Mouse (Mus musculus) megakaryocyte-erythroid progenitor cell, adult 5-6 weeks (primary cell): ENCODE data around the gene Rcan1. TPM values are rescaled to one million over a fixed set of nuclear protein-coding genes. Genes with fewer than 3 reads are reported as not detected.

Source experiments
- ATAC-seq: replicated peaks from 2 replicates; pipeline ENCODE4 v1.8.0; 2016; ENCODE audit warnings: mild to moderate bottlenecking, inconsistent platforms; ENCODE audit not compliant: severe bottlenecking, poor library complexity, low FRiP score, low TSS enrichment
- total RNA-seq, 2 experiments: library from RNA; stranded (forward) in 1 of 2; stranded (reverse) in 1 of 2; fragments of 200-1000, 215-1000 nt in 1 of 2; fragments of >200 nt in 1 of 2; fragmentation: Nextera tagmentation in 1 of 2; gene quantifications; 2 replicates each; pipeline ENCODE4 v1.2.3; 2014 to 2017

Gene Rcan1
- total RNA-seq, 2 experiments from 2014 or later: 7.9 to 12.7 TPM

DNA sequence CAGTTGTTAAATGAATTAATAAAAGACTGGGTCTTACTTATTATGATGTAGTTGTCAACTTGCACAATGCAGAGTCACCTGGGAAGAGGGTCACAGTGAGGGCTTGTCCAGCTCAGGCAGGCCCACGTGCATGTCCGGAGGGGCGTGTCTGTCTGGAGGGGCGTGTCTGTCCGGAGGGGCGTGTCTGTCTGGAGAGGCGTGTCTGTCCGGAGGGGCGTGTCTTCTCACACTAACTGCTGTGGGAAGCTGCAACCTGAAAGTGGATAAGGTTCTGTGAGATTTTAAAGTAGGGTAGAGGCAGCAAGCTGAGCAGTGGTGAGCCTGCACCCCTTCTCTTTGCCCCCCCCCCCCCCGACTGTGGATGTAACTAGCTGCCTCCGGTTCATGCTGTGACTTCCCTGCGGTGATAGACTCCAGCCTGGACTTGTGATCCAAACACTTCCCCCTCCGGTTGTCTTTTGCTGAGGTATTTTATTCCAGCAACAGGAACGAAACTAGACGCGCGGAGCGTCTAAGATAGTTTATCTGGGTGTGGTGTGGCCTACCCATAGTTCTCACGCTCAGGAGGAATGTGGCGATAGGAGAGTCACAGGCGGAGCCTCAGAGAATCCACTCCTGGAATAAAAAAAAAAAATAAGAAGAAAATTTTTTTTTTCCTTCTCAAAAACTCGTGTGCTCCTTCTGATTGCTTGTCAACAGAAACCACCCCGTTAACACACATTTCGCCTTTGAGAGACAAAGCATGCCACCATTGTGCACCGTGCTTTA, 4.6 kb upstream of the Rcan1 start:
- ATAC-seq: peak; percentile 74

- no peak for ATAC-seq
Measured at GRCm38 (mm10) chr16:92472898-92473297, 2.2 kb upstream of the Rcan1 start.

DNA sequence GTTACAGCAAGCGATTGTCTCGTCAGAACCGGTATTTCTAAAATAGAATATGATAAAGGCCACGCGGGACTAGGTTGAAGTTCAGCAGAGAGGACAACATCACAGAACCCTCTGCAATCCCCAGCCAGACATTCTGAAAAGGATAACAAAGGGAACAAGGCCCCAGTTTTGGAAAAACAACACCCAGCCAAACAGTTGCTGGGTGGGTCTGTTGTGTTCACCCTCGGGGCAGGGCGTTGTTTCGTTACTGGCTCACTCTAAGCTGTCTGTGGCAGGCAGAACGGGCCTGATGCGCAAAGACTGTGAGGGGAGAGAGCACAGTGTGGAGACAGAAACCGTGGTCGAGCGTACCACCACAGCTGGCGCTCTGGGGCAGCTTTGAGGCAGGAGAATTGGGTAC, 2.2 kb downstream of the Rcan1 start:
- no peak for ATAC-seq

GRCm38 (mm10) chr16:92467041-92467440, 3.6 kb downstream of the Rcan1 start:
- no peak for ATAC-seq

DNA sequence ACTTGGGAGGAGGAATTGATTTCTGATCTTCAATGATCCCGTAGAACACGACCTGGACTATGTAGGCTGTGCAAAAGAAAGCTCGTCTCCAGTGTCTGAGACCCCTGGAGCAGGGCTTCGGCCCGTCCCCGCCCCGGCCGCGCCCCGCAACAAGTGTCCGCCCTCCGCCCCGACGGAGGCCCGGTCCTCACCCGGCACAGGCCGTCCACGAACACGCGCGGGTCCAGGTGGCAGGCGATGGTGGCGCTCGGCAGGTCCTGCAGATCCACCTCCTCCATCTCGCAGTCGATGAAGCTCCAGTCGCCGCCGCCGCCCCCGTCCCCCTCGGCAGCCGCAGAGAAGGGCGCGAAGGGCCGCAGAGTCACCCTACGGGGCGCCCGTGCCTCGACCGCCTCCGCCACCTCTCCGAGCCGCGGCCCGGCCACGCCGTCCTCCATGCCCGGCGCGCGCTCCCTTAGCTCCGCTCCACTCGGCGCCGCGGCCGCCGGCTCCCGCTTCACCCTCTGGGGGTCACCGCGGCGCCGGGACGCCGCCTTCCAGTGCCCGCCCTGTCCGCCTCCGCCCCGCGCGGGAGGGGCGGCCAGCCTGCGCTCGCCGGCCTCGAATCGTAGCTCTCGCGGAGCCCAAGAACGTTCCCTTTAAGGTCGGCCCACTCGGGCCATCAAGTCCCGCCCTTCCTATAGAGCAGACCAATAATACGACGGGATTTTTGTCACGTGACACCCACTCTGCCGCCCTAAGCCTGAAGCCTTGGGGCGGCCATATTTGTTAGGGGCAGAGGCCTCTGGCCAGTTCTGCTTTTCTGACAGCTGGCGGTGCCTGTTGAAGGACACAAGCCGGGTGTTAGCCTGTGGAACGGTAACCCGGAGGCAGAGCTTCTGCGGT, 4.8 kb downstream of the Rcan1 start:
- ATAC-seq: peak; percentile 95

- ATAC-seq: no peak
Measured at GRCm38 (mm10) chr16:92465226-92465625, 5.4 kb downstream of the Rcan1 start.

DNA sequence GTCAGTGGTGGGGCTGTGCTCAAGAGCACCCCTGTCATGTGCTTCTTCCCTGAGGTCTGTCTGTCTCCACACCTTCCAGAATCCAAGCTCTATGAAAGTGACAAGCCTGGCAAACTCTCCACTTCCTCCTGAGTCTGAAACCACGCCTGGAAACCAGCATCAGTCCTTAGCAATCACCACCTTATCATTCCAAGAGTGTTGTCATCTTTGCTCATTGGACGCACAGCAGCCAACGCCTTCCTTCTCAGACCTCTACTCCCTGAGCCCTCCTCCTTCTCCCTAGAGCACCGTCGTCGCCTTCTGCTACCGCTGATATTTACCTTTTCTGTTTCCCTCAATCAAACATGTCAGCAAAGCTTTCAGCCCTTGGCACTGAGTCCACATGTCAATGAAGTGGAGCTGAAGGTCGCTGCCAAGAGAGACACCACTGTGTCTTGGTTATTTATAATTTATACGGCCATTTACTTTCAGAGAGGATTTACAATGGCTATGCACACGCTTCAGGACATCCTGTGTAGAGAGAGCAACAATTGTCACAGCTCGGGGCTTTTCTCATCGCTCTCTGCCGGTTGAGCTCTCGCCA, 6.2 kb downstream of the Rcan1 start:
- ATAC-seq: peak; percentile 75

GRCm38 (mm10) chr16:92461412-92461811, 9.3 kb downstream of the Rcan1 start:
- no peak for ATAC-seq

- peak; percentile 95 for ATAC-seq
Measured at GRCm38 (mm10) chr16:92457594-92457993, 13.1 kb downstream of the Rcan1 start.

DNA sequence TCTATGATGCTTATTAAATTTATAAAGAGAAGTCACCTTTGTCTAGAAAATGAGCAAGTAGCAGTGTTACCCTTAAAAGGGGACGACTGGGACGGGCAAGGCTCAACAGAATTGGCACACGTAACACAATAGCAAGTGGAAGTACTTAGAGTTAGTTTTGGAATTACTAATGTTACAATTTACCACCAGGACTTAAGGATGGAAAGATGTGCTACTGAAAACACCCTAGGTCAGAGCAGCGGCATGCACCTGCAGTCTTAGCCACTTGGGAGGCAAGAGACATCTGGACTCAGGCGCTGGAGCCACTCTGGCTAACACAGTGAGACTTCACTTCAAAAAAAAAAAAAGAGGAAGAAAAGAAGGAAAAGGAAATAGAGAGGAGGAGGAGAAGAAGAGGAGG, 14.7 kb downstream of the Rcan1 start:
- ATAC-seq: no peak

GRCm38 (mm10) chr16:92455488-92455887, 15.2 kb downstream of the Rcan1 start:
- ATAC-seq: no peak

DNA sequence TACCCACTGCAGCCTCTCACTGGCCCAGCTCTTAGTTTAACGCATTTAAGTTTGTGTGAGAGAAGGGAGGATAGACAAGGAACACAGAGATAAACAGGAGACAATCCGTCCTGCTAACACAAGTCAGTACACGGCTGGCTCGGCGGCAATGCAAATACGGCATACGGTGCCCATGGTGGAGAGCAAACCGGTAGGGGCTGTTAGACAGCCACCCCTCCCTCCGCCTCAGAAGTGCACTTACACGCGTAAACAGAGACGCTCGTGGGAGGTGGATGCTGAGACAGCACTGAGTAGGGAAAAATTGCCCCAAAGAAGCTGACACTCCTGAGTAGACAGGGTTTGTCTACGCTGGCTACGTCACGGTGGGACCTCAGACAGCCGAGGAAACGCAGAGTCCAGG, 16.2 kb downstream of the Rcan1 start:
- ATAC-seq: no peak

DNA sequence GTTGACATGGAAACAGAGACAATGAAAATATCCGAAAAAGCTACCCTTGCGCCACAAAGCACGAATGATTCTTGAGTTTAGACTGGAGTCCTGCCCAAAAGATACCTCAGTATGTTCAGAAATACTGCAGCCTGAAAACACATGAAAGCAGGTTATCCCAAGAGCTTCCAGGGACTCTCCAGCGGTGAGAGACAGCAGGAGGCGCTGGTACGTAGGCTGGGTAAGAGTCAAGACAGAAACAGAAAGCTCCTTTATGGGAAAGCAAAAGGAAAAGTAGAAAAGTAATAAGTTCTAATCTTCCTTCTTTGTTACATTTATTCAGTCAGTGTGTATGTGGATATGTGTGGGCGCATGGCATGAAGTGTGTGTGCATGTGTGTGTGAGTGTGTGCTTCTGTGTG, 16.7 kb downstream of the Rcan1 start:
- ATAC-seq: no peak

GRCm38 (mm10) chr16:92452609-92453008, 18.1 kb downstream of the Rcan1 start:
- peak; percentile 42; the same call in 1 of the 2 replicates for ATAC-seq

DNA sequence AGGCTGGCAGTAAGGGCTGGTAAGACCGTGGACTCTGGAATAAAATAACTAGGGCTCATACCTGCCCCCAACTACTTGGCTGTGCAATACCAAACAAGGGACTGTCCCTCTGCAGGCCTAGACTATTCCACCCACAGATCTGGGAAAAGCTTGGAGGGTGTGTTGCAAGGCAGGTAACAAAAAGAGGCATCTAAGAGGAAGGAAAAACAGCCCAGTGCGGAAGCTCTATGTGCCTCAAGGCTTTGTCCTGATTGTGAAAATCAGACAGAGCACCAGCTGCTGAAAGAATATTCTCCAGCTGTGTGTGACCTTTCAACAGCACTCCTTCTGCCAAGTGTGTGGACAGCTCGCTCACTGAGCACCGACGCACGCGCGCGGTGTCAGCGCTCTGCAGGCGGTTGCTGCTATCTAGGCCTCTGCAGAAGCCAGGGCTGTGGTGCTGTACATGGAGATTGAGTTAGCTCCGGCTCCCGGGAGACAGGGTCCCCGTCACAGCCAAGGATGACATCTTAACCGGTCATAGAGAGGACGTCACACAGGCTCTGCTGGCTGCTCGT, 19.1 kb downstream of the Rcan1 start:
- no peak for ATAC-seq

DNA sequence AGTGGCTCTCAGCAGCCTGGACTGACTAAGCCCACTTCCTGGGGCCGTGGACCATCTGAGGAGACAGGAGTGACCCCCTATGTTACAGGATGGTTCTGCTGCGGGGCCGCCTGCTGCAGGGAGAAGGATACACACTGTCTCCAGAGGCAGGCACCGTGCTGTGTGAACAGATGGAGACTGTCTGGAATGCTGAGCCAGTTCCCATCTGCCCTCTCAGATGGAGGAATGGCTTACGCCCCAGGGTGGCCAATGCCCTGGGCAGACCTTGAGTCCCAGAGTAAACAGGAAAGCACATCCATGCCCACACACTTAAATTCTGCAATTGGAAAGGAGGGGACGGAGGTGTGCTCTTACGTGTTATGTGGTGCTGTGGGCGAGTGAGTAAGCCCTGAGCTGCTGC, 20.3 kb downstream of the Rcan1 start:
- no peak for ATAC-seq

- no peak for ATAC-seq
Measured at GRCm38 (mm10) chr16:92449080-92449479, 21.6 kb downstream of the Rcan1 start.

- no peak for ATAC-seq
Measured at GRCm38 (mm10) chr16:92445377-92445776, 25.3 kb downstream of the Rcan1 start.

- ATAC-seq: peak; percentile 60; the same call in 1 of the 2 replicates
Measured at GRCm38 (mm10) chr16:92443644-92444113, 27.0 kb downstream of the Rcan1 start.

DNA sequence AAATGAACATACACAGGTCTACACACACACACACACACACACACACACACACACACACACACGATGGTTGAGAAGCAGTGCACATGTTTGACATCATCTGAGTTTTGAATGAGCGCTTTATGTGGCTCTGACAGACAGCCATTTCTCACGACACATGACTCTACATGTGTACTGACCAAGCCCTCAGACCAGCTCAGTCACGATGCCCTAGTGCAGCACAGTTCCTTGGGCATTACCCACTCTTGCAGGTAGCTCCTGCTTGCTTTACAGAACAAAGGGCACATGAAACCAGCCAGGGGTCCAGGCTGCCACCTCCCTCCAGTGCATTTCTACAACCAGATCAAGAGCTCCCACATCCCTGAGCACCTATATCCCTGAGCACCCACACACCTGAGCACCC, 27.7 kb downstream of the Rcan1 start:
- ATAC-seq: no peak
